Mouse (Mus musculus) embryonic fibroblast, embryonic 13.5 days (primary cell): ENCODE data around the gene Sim1. TPM values are rescaled to one million over a fixed set of nuclear protein-coding genes. Genes with fewer than 3 reads are reported as not detected.

Experiments used
- H3K27ac ChIP-seq: 2 replicates; pipeline ENCODE4 v1.5.1; 2012; ENCODE audit warnings: low read length, control low read depth, inconsistent platforms; ENCODE audit not compliant: insufficient read depth
- H3K4me1 ChIP-seq: 2 replicates; pipeline ENCODE4 v1.6.1; 2011; ENCODE audit warnings: low read length; ENCODE audit not compliant: control insufficient read depth, insufficient read depth
- H3K4me3 ChIP-seq: 2 replicates; pipeline ENCODE4 v1.5.1; 2011; ENCODE audit warnings: mild to moderate bottlenecking, control low read depth, low read length; ENCODE audit not compliant: insufficient read depth
- CTCF ChIP-seq: IDR thresholded peaks from 2 replicates; pipeline ENCODE4 v1.5.1; 2011; ENCODE audit warnings: mild to moderate bottlenecking, control low read depth, low read length, moderate library complexity, borderline replicate concordance; ENCODE audit not compliant: insufficient read depth
- POLR2A ChIP-seq: IDR thresholded peaks from 2 replicates; pipeline ENCODE4 v1.6.1; 2011; ENCODE audit warnings: low read depth, mild to moderate bottlenecking, control low read depth, low read length, moderate library complexity
- polyA plus RNA-seq: library from polyadenylated mRNA; stranded (reverse); fragments of >200 nt; gene quantifications from 2 replicates; pipeline ENCODE4 v1.2.4, GENCODE M21; 2011; ENCODE audit warnings: low read depth; ENCODE audit not compliant: missing spikeins, insufficient read length

The Sim1 gene
- polyA plus RNA-seq, 1 experiment, result 3.0 TPM

DNA sequence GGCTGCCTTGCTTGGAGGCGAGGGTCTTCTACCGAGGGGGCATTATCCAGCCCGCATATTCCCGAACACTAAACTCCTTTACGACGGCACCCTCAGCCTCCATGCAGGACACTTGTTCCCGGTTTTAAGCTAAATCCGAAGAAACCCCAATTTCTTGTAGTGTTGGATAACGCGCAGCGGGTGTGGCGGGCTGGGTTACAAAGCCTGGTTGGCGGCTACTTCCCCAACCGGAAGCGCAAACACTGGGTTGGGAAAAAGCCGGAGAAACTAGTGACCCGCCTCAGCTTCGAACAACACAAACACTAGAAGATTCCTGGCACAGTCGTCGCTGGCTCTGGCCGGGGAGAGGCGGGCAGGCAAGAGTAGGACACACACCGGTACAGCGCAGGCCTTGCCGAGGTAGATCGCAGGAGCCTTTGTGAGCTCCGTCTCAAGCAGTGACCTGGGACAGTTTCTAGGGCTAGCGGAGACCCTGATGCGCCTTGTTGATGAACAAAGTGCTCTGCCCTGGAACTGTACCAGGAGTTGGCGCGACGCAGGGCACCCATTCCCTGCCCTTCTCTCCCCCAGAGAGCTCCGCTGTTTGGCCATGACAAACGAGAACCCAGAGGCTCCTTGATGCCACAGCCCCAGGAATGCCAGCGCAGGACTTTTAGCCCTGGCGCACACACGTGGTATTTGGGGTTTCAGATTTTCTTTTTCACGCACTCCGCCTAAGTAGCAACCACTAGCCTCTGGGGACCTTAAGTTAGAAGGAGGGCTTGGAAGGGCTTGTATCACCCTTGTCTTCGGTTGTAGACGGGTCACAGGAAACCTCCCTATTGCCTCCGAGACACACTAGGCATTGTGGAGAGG is 6.4 kb downstream of the Sim1 start:
- Histone ChIP-seq H3K4me3 (no peak overlapping the region), H3K4me1 (no peaks in the 10 kb centered on the region), H3K27ac (no peak overlapping the region)
- TF ChIP-seq POLR2A, result no peak
- TF ChIP-seq CTCF, result no peak

DNA sequence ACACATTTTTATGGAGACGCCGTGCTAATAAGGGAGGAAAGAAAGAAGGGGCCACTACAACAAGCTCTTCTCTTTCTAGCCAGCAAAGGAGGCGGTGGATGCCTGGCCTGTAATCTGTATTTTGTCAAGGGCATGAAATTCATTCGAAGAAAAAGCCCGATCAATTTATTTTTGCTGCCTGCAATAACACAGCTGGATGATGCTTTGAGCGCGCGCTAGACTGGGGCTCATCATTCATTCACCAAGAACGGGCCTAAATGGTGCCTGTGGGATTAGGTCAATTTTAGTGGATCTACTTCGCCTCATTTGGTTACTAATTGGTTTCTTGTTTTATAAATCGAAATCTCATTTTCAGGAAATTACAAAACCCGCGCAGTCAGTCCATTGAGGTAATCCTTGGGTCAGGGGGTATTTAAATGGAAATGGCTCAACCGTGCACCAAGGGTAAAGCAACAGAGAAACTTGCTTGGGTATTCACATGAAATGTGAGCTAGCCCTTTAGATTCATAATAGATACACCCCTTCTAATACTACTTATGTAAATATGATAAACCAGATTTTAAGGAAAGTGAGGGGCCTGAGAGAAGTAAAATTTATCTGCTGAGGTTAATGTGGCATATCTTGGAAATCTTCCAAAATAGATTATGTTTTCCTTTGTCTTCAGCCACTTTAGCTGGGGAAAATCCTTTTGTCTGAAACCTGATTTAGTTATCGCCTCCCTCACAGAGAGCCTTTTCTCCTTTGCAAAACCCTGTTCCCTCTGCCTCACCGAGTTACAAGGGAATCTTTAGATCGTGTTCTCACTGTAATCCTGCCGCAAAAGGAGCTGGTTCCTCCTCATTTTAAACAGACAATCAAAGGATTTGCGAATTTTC is 7.3 kb downstream of the Sim1 start:
- no peak for TF ChIP-seq POLR2A
- no peak for TF ChIP-seq CTCF
- no peak overlapping the region for H3K4me3 ChIP-seq
- no peaks in the 10 kb centered on the region for H3K4me1 ChIP-seq

DNA sequence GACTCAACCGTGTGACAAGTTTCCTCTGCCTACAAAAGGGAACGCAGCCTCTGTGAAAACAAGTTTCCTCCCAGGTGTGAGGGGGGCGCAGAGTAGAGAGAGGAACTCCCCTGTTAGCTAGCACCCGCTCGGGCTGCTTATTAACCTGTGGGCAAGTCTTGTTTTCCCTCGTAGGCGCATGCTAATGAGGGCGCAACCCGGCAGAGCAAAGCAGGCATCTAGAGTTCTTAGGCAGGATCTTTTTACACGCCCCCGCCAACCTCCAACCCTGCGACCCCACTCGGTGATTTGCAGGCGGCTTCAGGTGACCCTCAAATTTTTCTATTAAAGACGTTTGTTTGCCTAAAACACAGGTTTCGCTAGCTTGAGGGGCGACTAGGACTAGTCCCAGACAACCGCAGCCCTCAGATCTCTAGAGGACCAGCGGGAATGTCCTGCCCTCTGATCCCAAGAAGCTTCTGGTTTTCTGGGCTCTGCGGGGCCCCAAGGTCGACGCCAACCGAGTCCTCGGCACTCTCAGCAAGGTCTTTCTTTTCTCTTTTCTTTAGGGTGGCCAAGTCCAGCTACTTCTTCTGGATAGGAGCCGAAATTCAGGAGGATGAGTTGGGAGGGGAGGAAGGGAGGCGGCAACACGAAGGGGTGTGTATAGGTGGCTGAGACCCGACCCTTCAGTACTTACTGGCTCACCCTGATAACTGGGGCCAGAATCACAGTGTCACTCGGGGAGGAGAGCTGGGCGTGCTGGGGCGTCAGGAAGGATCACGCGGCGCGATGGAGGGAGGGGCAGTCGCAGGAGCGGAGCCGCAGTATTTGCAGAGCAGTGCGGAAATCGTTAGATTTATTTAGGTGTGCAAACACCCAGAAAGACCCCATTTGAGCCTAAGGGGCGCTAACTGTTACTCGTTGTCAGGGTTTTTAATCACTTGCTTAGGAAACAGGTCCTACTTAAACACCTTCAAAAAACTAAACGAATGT is 8.5 kb downstream of the Sim1 start:
- no peak for TF ChIP-seq CTCF
- no peak for TF ChIP-seq POLR2A
- Histone ChIP-seq H3K27ac (no peak overlapping the region), H3K4me3 (no peak overlapping the region), H3K4me1 (no peaks in the 10 kb centered on the region)

More for the DNA sequence above, 7.3 kb downstream of the Sim1 start:
- H3K27ac ChIP-seq, result no peak overlapping the region

DNA sequence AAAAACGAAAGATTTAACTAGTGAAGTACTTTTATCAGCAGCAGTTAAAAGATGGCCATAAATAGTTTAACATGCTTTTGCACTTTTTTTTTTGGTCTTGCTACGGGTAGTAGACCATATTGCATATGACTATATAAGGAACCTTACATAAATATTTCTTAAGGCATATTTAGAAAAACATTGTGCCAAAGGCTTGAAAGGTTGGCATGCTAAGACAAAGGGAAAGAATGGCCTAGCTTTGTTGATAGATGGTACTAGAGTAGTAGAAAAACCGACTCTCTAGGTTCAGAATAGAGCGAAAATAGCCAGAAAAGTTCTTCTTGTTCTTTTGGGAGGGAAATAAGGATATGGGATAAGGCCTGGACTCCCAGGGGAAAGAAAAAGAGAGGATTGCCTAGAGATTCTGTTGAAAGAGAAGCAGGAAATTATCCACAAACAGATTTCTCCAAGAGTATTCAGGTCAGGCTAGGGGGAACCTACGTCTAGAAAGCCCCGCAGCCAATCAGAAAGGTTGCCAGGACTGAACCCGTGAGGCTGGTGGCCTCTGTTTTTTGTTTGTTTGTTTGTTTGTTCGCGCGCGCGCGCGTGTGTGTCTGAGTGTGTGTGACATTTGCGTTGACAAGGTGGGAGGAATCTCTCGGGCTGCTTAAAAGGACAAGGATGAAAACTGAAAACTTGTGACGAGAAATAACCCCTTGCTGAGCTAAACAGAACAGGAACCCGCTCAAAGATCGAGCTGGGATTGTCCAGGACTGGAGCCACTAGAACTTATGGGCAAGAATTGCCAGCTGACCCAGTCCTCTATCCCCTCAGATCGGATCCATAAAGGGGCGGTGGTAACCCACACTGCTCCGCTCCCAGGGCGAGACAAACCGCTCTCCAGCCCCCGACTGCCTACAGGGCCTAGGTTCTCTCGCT is 9.6 kb downstream of the Sim1 start:
- no peak for TF ChIP-seq CTCF
- TF ChIP-seq POLR2A, result no peak
- no peaks in the 10 kb centered on the region for H3K4me1 ChIP-seq
- no peak overlapping the region for H3K4me3 ChIP-seq
- no peak overlapping the region for H3K27ac ChIP-seq

DNA sequence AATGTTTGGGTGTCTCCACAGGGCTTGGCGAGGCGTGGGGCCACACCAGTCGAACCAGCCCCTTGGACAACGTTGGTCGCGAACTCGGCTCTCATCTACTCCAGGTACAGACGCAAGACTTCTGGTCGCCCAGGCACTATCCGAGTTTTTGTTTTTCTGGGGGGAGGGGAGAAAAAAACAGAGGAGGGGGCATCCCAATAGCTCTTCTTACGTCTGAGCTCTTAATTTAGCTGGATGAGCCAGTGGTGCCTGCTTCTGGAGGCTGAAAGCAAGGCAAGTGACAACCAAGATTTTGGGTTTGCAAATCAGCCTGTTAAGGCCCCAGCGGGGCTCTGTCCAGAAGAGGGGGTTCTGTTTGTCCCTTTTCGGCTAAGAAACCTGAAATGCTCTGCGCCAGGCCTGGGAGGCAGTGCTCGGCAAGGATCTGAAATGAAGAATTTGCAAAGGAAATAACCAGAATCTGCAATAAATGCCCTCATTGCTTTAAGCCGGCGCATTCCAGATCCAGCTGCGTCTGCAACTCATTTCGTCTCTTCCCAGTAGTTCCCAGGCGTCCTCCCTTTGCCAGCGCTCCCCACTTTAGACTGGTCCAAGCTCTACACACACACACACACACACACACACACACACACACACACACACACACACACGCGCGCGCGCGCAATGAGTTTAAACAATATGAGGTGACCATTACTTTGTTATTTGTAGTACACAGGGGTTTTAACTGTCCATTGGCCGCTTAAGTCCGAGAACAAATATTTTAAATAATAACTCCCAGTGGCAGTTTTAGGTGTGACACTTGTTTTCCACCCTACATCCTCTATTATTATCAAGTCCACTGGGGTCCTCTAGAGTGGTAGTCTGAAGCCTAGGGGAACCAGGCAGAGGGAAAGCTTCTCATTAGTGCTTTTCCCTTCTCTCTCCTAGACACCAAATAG is 10.5 kb downstream of the Sim1 start:
- Histone ChIP-seq H3K4me3 (no peak overlapping the region), H3K27ac (no peak overlapping the region), H3K4me1 (no peaks in the 10 kb centered on the region)
- no peak for TF ChIP-seq POLR2A
- TF ChIP-seq CTCF, result no peak

DNA sequence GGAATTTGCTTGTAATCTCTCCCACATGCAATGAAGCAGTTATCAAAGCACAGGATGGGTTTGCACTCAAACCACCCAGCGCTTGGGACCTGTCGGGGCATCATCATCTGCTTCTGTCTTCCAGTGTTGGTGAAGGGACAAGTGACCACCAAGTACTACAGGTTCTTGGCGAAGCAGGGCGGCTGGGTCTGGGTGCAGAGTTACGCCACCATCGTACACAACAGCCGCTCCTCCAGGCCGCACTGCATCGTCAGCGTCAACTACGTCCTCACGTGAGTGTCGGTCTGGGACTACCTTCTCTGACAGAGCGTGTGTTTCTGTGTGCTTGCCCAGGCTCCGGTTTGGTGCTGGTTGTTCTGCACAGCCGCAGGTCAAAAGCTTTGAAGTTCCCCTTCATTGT is 15.8 kb downstream of the Sim1 start:
- peak overlapping the region; percentile 0; the same call in 1 of the 2 replicates for H3K4me3 ChIP-seq
- H3K27ac ChIP-seq, result no peak overlapping the region
- H3K4me1 ChIP-seq, result no peaks in the 10 kb centered on the region
- no peak for TF ChIP-seq CTCF
- no peak for TF ChIP-seq POLR2A

DNA sequence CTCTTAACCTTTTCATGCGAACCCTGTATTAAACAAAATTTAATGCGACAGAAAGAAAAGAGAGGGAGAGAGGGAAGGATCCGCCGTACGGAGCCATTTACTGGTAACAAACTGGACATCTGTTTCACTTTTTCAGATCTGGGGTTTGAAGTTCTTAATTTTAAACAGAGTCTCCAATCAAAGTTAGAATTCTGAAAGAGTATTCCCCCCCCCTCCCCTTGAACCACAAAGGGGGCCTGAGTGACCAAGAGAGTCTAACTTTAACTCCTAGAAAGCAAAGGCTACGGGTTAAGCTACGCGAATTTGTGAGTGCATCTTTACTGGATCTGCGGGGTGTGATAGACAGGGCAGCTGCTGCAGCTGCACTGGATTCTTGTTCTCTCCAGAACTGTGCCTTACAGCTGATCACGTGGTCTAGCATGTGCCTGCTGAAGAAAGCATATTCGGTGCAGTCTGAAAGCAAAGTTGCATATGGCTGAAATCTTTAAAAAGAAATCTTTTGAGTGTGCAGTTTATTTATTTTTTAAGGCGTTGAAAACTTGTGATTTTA is 16.4 kb downstream of the Sim1 start:
- TF ChIP-seq POLR2A (no peak), CTCF (no peak)
- Histone ChIP-seq H3K4me1 (no peaks in the 10 kb centered on the region), H3K4me3 (peak overlapping the region; percentile 3; the same call in 1 of the 2 replicates), H3K27ac (no peak overlapping the region)

DNA sequence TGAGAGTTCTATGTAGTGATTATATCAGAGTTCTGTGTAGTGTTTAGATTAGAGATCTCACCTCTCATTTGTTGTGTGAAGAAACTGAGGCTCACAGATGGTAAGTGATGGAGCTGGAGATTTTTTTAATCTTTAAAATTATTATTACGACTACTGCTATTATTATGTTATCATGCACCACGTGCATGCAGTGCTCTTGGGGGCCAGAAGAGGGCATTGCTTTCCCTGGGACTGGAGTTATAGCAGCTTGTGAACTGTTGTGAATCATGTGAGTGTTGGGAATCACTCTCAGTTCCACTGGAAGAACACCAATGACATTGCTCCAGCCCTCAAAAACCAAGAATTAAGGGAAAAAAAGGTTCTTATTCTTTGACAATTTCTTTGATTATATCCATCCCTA is 21.1 kb downstream of the Sim1 start:
- no peak overlapping the region for H3K4me3 ChIP-seq
- no peak overlapping the region for H3K27ac ChIP-seq
- TF ChIP-seq CTCF (peak; percentile 18; the same call in 1 of the 2 replicates), POLR2A (no peak)
- H3K4me1 ChIP-seq, result no peaks in the 10 kb centered on the region
